9 mouse cellular contexts compared by ENCODE assay signal in genomic region chr8:9233326-9233919, GRCm38 (mm10).
DNase-seq lines count a peak whose midpoint lies in the region; ATAC-seq lines count a peak whose summit lies in the region.
"Had no signal": no experiment of that assay in that cellular context is flagged by ENCODE, and none has a peak within 500 bp of the region (broad histone marks: within the 10 kb centered on the region; RNA-seq: fewer than 3 reads in every experiment).

No protein-coding gene starts in this region.

- no peak overlapping the region for H3K27ac ChIP-seq in forebrain, embryonic 12.5 days
- H3K27ac ChIP-seq in hindbrain, embryonic 11.5 days (ENCODE audit: low read depth, low read length): no peak overlapping the region
- H3K27ac ChIP-seq: limb, embryonic 15.5 days had no signal

- H3K36me3 ChIP-seq in forebrain, embryonic 12.5 days (replicated peaks): no peaks in the 10 kb centered on the region
- H3K36me3 ChIP-seq in hindbrain, embryonic 11.5 days (ENCODE audit: control insufficient read depth, insufficient read depth, low read length): no peaks in the 10 kb centered on the region
- H3K36me3 ChIP-seq: limb, embryonic 15.5 days had no signal

- H3K9me3 ChIP-seq in forebrain, embryonic 12.5 days: no peaks in the 10 kb centered on the region
- no peaks in the 10 kb centered on the region for H3K9me3 ChIP-seq in hindbrain, embryonic 11.5 days (ENCODE audit: control insufficient read depth, low read length)
- H3K9me3 ChIP-seq: limb, embryonic 15.5 days had no signal

- WGBS in forebrain, embryonic 12.5 days: 6% methylated on average over 12 of the region's 12 CpGs
- 6% methylated on average over 12 of the region's 12 CpGs for WGBS in hindbrain, embryonic 11.5 days

- no peak overlapping the region for H3K9ac ChIP-seq in forebrain, embryonic 12.5 days
- H3K9ac ChIP-seq in hindbrain, embryonic 11.5 days (ENCODE audit: low read depth, low read length): no peak overlapping the region
- H3K9ac ChIP-seq: limb, embryonic 15.5 days had no signal

- H3K4me1 ChIP-seq in forebrain, embryonic 12.5 days: peaks cover 7% of the 10 kb centered on the region
- no peaks in the 10 kb centered on the region for H3K4me1 ChIP-seq in hindbrain, embryonic 11.5 days (replicated peaks; ENCODE audit: control insufficient read depth, insufficient read depth, low read length)

- no peak overlapping the region for H3K4me2 ChIP-seq in forebrain, embryonic 12.5 days
- H3K4me2 ChIP-seq in hindbrain, embryonic 11.5 days (replicated peaks; ENCODE audit: low read depth, low read length): no peak overlapping the region
- H3K4me2 ChIP-seq: limb, embryonic 15.5 days had no signal

- peak; percentile 88 for ATAC-seq in forebrain, embryonic 12.5 days (ENCODE audit: low FRiP score)
- peak; percentile 92 for ATAC-seq in hindbrain, embryonic 11.5 days (ENCODE audit: low FRiP score)

- peak; percentile 84 for DNase-seq in ES-CJ7 (ENCODE audit: low read depth, low spot score)
- DNase-seq in c-Kit-positive CD71-negative TER-119-negative erythroid progenitor cells, embryonic 14.5 days (ENCODE audit: low read depth): peak; percentile 59
- peak; percentile 94 for DNase-seq in hindbrain, embryonic 11.5 days (ENCODE audit: low spot score)
- peak; percentile 87 for DNase-seq in layer of hippocampus, adult 9-11 months
- DNase-seq in lung, postnatal 14 days: peak; percentile 91
- DNase-seq in right cerebral cortex, adult 2 months (ENCODE audit: low spot score in 2 of 2): peak; percentile 97 to 99
- DNase-seq in urinary bladder, adult 2 months (ENCODE audit: low spot score): peak; percentile 75

- no peak overlapping the region for H3K4me3 ChIP-seq in forebrain, embryonic 12.5 days (replicated peaks)
- no peak overlapping the region for H3K4me3 ChIP-seq in hindbrain, embryonic 11.5 days (ENCODE audit: low read depth, low read length)
- H3K4me3 ChIP-seq: limb, embryonic 15.5 days had no signal

- no peaks in the 10 kb centered on the region for H3K27me3 ChIP-seq in forebrain, embryonic 12.5 days
- 0 out of 2 replicates have a peak, but pooled peaks cover 2% of the 10 kb centered on the region for H3K27me3 ChIP-seq in hindbrain, embryonic 11.5 days (ENCODE audit: control insufficient read depth, insufficient read depth, low read length)
- H3K27me3 ChIP-seq: limb, embryonic 15.5 days had no signal
